ENCODE assay signal across 25 mouse cellular contexts in genomic region chr11:100927386-100927785, GRCm38 (mm10).
"Had no signal": no experiment of that assay in that cellular context is flagged by ENCODE, and none has a peak within 500 bp of the region (broad histone marks: within the 10 kb centered on the region; RNA-seq: fewer than 3 reads in every experiment).

No protein-coding gene starts in this region.

- H3K4me3 ChIP-seq: heart, embryonic 10.5 days; heart, embryonic 12.5 days; hindbrain, embryonic 10.5 days; hindbrain, embryonic 13.5 days; hindbrain, embryonic 15.5 days; intestine, embryonic 15.5 days; kidney, embryonic 15.5 days; limb, embryonic 13.5 days; limb, embryonic 15.5 days; liver, embryonic 13.5 days had no signal

- ATAC-seq: hindbrain, postnatal 0 days; intestine, embryonic 15.5 days had no signal

- H3K27ac ChIP-seq: heart, embryonic 10.5 days; hindbrain, embryonic 10.5 days; hindbrain, embryonic 13.5 days; hindbrain, embryonic 15.5 days; hindbrain, postnatal 0 days; intestine, embryonic 15.5 days; kidney, embryonic 15.5 days; kidney, postnatal 0 days; limb, embryonic 13.5 days; limb, embryonic 15.5 days; liver, embryonic 13.5 days had no signal

- DNase-seq: gastrocnemius, postnatal 14 days; gastrocnemius, postnatal 36 days; heart, adult 18-20 months; heart, postnatal 10 days; heart, postnatal 4 days; kidney, adult 11 months; kidney, adult 2 months; kidney, adult 9 months; kidney, postnatal 14 days; kidney, postnatal 36 days; layer of hippocampus, adult 9-11 months; layer of hippocampus, postnatal 36 days; left cerebral cortex, postnatal 4 days; liver, embryonic 13.5 days had no signal

- H3K9me3 ChIP-seq: heart, embryonic 10.5 days; heart, embryonic 12.5 days; hindbrain, embryonic 10.5 days; hindbrain, embryonic 13.5 days; hindbrain, embryonic 15.5 days; intestine, embryonic 15.5 days; kidney, embryonic 15.5 days; limb, embryonic 13.5 days; limb, embryonic 15.5 days; liver, embryonic 13.5 days had no signal

- H3K27me3 ChIP-seq: heart, embryonic 12.5 days; hindbrain, embryonic 13.5 days; hindbrain, embryonic 15.5 days; intestine, embryonic 15.5 days; kidney, embryonic 15.5 days; limb, embryonic 13.5 days; limb, embryonic 15.5 days; liver, embryonic 13.5 days had no signal

- H3K9ac ChIP-seq: heart, embryonic 12.5 days; hindbrain, embryonic 13.5 days; hindbrain, embryonic 15.5 days; intestine, embryonic 15.5 days; kidney, embryonic 15.5 days; limb, embryonic 13.5 days; limb, embryonic 15.5 days; liver, embryonic 13.5 days had no signal

- H3K36me3 ChIP-seq: heart, embryonic 10.5 days; hindbrain, embryonic 10.5 days; hindbrain, embryonic 13.5 days; hindbrain, embryonic 15.5 days; intestine, embryonic 15.5 days; kidney, embryonic 15.5 days; limb, embryonic 13.5 days; limb, embryonic 15.5 days had no signal

- H3K4me2 ChIP-seq: heart, embryonic 12.5 days; hindbrain, embryonic 13.5 days; hindbrain, embryonic 15.5 days; intestine, embryonic 15.5 days; kidney, embryonic 15.5 days; limb, embryonic 13.5 days; limb, embryonic 15.5 days; liver, embryonic 13.5 days had no signal
